ENCODE assay signal across 7 mouse cellular contexts in the genomic region with DNA sequence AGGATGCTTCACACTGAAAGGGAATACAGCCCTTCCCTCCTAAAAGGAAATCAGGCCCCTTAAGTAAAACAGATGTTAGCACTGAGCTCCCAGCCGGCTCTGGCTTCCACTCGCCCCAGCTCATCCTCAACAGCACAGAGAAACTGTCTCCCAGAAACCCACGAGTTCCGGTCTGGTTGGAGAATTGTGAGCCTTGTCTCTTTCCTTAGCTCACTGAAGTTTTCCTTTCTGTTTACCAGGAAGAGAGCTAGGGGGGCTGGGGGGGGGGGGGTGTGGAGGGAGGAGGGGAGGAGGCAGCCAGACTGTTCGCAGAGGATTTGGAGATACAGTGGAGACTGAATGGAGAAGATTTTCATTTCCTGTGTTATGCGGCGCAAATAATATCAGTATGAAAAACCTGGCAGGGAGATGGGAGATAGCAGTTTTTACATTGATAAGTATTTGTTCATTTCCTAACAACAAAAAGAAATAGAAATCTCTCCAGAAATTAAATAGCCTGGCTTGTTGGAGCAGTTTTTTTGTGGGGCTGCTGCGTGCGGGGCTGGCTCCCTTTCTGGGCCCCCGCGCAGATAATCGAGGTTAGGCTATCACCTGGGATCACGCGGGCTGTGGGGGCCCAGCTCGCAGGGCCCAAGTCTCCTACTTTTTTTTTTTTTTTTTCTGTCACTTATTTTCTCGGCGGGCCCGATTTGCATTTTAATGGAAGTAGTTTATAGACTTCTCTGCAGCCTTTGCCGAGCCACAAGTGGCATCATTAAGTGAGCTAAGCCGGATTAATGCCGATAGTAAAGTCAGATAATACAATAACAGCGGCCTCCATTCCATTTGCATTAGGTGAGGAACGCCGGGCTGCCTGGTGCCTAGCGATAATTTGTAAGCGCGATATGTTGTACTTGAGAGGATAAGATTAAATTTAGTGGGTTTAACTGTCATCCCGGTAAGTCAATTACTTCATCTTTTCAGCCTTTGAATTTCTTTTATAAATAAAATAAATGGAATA.
DNase-seq lines count a peak whose midpoint lies in the region; ATAC-seq and TF ChIP-seq lines count a peak whose summit lies in the region.

No protein-coding gene starts in this region.

- H3K4me1 ChIP-seq in intestine, embryonic 16.5 days (ENCODE audit: control insufficient read depth, insufficient read depth, low read length) = no peaks in the 10 kb centered on the region
- H3K4me1 ChIP-seq in liver, postnatal 0 days (ENCODE audit: insufficient read depth) = no peaks in the 10 kb centered on the region

- peak; percentile 63 for DNase-seq in ES-CJ7 (ENCODE audit: low read depth, low spot score)
- DNase-seq in adrenal gland, postnatal 36 days = peak; percentile 2 to 6
- DNase-seq in heart, adult 11 months = peak; percentile 92
- DNase-seq in liver, postnatal 0 days = peak; percentile 14
- DNase-seq in retina, embryonic 14.5 days (ENCODE audit: low spot score) = peak; percentile 30
- no peak for DNase-seq in spleen, postnatal 36 days (ENCODE audit: low spot score in 2 of 2)

- peak; percentile 34; the same call in 1 of the 2 replicates for TF ChIP-seq EP300 in liver, postnatal 0 days (IDR thresholded peaks at IDR 0.05; ENCODE audit: low read depth)

- H3K36me3 ChIP-seq in intestine, embryonic 16.5 days (ENCODE audit: control insufficient read depth, insufficient read depth, low read length) = no peaks in the 10 kb centered on the region
- H3K36me3 ChIP-seq in liver, postnatal 0 days (replicated peaks; ENCODE audit: insufficient read depth, low read length) = no peaks in the 10 kb centered on the region

- 4% methylated on average over 28 of the region's 28 CpGs for WGBS in intestine, embryonic 16.5 days
- 11% methylated on average over 28 of the region's 28 CpGs for WGBS in liver, postnatal 0 days (ENCODE audit: insufficient replicate concordance)

- H3K27ac ChIP-seq in intestine, embryonic 16.5 days (ENCODE audit: low read length) = no peak overlapping the region
- H3K27ac ChIP-seq in liver, postnatal 0 days (ENCODE audit: low read depth) = no peak overlapping the region

- no peaks in the 10 kb centered on the region for H3K27me3 ChIP-seq in intestine, embryonic 16.5 days (replicated peaks; ENCODE audit: control insufficient read depth, insufficient read depth, low read length)
- no peaks in the 10 kb centered on the region for H3K27me3 ChIP-seq in liver, postnatal 0 days (ENCODE audit: insufficient read depth, low read length)

- TF ChIP-seq CTCF in liver, postnatal 0 days (IDR thresholded peaks at IDR 0.05; ENCODE audit: low read depth) = no peak

- peak overlapping the region; percentile 54; the same call in 1 of the 2 replicates for H3K9ac ChIP-seq in intestine, embryonic 16.5 days (ENCODE audit: low read depth, low read length)
- 0 out of 2 replicates have a peak overlapping the region, but pooled peaks have one; percentile 6 for H3K9ac ChIP-seq in liver, postnatal 0 days (replicated peaks)

- peak overlapping the region; percentile 41 for H3K4me3 ChIP-seq in intestine, embryonic 16.5 days (ENCODE audit: low read length)
- peak overlapping the region; percentile 17; the same call in 1 of the 2 replicates for H3K4me3 ChIP-seq in liver, postnatal 0 days (ENCODE audit: low read depth, low read length)

- H3K4me2 ChIP-seq in intestine, embryonic 16.5 days (ENCODE audit: low read depth, low read length) = peak overlapping the region; percentile 69
- H3K4me2 ChIP-seq in liver, postnatal 0 days (ENCODE audit: low read depth, low read length) = peak overlapping the region; percentile 50

- no peaks in the 10 kb centered on the region for H3K9me3 ChIP-seq in intestine, embryonic 16.5 days (ENCODE audit: control insufficient read depth, low read length)
- H3K9me3 ChIP-seq in liver, postnatal 0 days (ENCODE audit: low read length) = no peaks in the 10 kb centered on the region

- peak; percentile 64; the same call in 1 of the 2 replicates for ATAC-seq in intestine, embryonic 16.5 days
- 0 out of 2 replicates have a peak, but pooled peaks have one; percentile 25 for ATAC-seq in liver, postnatal 0 days

Comparison
In these comparisons a context has a peak if more than half of its experiments do, and no peak if none do; other contexts are left out.
1. DNase-seq: peak in ES-CJ7 (single experiment), adrenal gland, postnatal 36 days (2 of 2), heart, adult 11 months (single experiment), liver, postnatal 0 days (single experiment) and retina, embryonic 14.5 days (single experiment); none in spleen, postnatal 36 days (0 of 2).